Mouse (Mus musculus) hindbrain, embryonic 10.5 days (tissue): ENCODE measurements around the gene Psg17. TPM values are rescaled to one million over a fixed set of nuclear protein-coding genes. Genes with fewer than 3 reads are reported as not detected.
"Not testable (repeated sequence)": the region's sequence is repeated elsewhere in the genome, so short reads cannot be mapped to it uniquely, and the experiment has no call there.

Source experiments
- DNase-seq: peaks from one replicate; pipeline ENCODE4 v3.0.0-alpha.2; 2017; ENCODE audit warnings: low spot score
- H3K27ac ChIP-seq: fragments of 300-500 bp; sonication (generic); 2 replicates; pipeline ENCODE4 v1.5.1; 2016; ENCODE audit warnings: mild to moderate bottlenecking, moderate library complexity
- H3K27me3 ChIP-seq: fragments of 300-500 bp; sonication (generic); 2 replicates; pipeline ENCODE4 v1.6.1; 2016; ENCODE audit warnings: mild to moderate bottlenecking; ENCODE audit not compliant: poor library complexity, insufficient read depth, severe bottlenecking
- H3K36me3 ChIP-seq: fragments of 300-500 bp; sonication (generic); 2 replicates; pipeline ENCODE4 v1.6.1; 2016; ENCODE audit warnings: mild to moderate bottlenecking, moderate library complexity
- H3K4me1 ChIP-seq: fragments of 300-500 bp; sonication (generic); replicated peaks from 2 replicates; pipeline ENCODE4 v1.6.1; 2016; ENCODE audit warnings: mild to moderate bottlenecking
- H3K4me3 ChIP-seq: fragments of 300-500 bp; sonication (generic); 2 replicates; pipeline ENCODE4 v1.5.1; 2016; ENCODE audit warnings: mild to moderate bottlenecking, moderate library complexity
- H3K9me3 ChIP-seq: fragments of 300-500 bp; sonication (generic); 2 replicates; pipeline ENCODE4 v1.6.1; 2016; ENCODE audit warnings: mild to moderate bottlenecking, moderate library complexity
- WGBS: fragments of 180-500 bp; shearing (Covaris S2); methylation state at CpG from one replicate; pipeline ENCODE4 v1.1.7; 2016; 5-methylcytosine and 5-hydroxymethylcytosine counted together
- polyA plus RNA-seq: library from polyadenylated mRNA; unstranded; fragments of >200 nt; fragmentation: Nextera tagmentation; extraction: Ambion mirVana; gene quantifications from 2 replicates; pipeline ENCODE4 v1.2.1, GENCODE M21; 2016

The Psg17 gene
- polyA plus RNA-seq: not detected in 2 replicates

GRCm38 (mm10) chr7:18821507-18821906 is at the start of gene Psg17:
Gene Psg17 (minus strand): TSS chr7:18821607.
- Histone ChIP-seq H3K27ac (no peak within 1 kb of the TSS), H3K4me3 (no peak within 1 kb of the TSS), H3K27me3 (no peaks in the 10 kb centered on the region), H3K36me3 (no peaks in the 10 kb centered on the region), H3K9me3 (no peaks in the 10 kb centered on the region), H3K4me1 (no peaks in the 10 kb centered on the region)
- WGBS: 69% methylated on average over 3 of the region's 3 CpGs
- no peak for DNase-seq

GRCm38 (mm10) chr7:18871031-18871430 is 49.6 kb upstream of the Psg17 start, which contains the start of gene Pglyrp1:
Gene Pglyrp1 (plus strand): TSS chr7:18871331.
- not testable (repeated sequence) for H3K4me1 ChIP-seq

GRCm38 (mm10) chr7:18868491-18868890 is 47.1 kb upstream of the Psg17 start:
- 86% methylated on average over 2 of the region's 2 CpGs for WGBS

More at GRCm38 (mm10) chr7:18871031-18871430, 49.6 kb upstream of the Psg17 start, which contains the start of gene Pglyrp1:
- H3K4me3 ChIP-seq, DNase-seq, H3K36me3 ChIP-seq, H3K27ac ChIP-seq, H3K27me3 ChIP-seq: not testable (repeated sequence)
- WGBS: 100% methylated on average over 1 of the region's 8 CpGs
- peaks cover 10% of the 10 kb centered on the region for H3K9me3 ChIP-seq

GRCm38 (mm10) chr7:18862801-18863200 is 41.4 kb upstream of the Psg17 start:
- Histone ChIP-seq H3K9me3 (peaks cover 12% of the 10 kb centered on the region), H3K4me3 (no peak overlapping the region), H3K27ac (no peak overlapping the region), H3K4me1 (no peaks in the 10 kb centered on the region), H3K27me3 (no peaks in the 10 kb centered on the region), H3K36me3 (no peaks in the 10 kb centered on the region)
- no peak for DNase-seq
- WGBS: 85% methylated on average over 6 of the region's 6 CpGs

More at GRCm38 (mm10) chr7:18868491-18868890, 47.1 kb upstream of the Psg17 start:
- Histone ChIP-seq H3K4me1 (peaks cover 8% of the 10 kb centered on the region; the same call in 1 of the 2 replicates), H3K36me3 (no peaks in the 10 kb centered on the region), H3K27me3 (no peaks in the 10 kb centered on the region), H3K4me3 (no peak overlapping the region), H3K9me3 (peaks cover 16% of the 10 kb centered on the region), H3K27ac (no peak overlapping the region)
- no peak for DNase-seq

- no peaks in the 10 kb centered on the region for H3K27me3 ChIP-seq
- no peak for DNase-seq
- no peaks in the 10 kb centered on the region for H3K36me3 ChIP-seq
- no peaks in the 10 kb centered on the region for H3K4me1 ChIP-seq
- no peak overlapping the region for H3K4me3 ChIP-seq
- H3K9me3 ChIP-seq: peaks cover 4% of the 10 kb centered on the region
- WGBS: 78% methylated on average over 5 of the region's 5 CpGs
- H3K27ac ChIP-seq: peak overlapping the region; percentile 64
These were observed 37.0 kb upstream of the Psg17 start for GRCm38 (mm10) chr7:18858310-18858916.

GRCm38 (mm10) chr7:18848395-18848794 is 27.0 kb upstream of the Psg17 start:
- Histone ChIP-seq H3K27ac (no peak overlapping the region), H3K27me3 (no peaks in the 10 kb centered on the region), H3K9me3 (no peaks in the 10 kb centered on the region), H3K4me3 (no peak overlapping the region), H3K4me1 (peaks cover 4% of the 10 kb centered on the region; the same call in 1 of the 2 replicates), H3K36me3 (no peaks in the 10 kb centered on the region)
- WGBS: 95% methylated on average over 1 of the region's 1 CpGs
- DNase-seq: no peak

GRCm38 (mm10) chr7:18844811-18845210 is 23.4 kb upstream of the Psg17 start:
- H3K27me3 ChIP-seq: no peaks in the 10 kb centered on the region
- H3K4me3 ChIP-seq: no peak overlapping the region
- no peak for DNase-seq
- WGBS: 54% methylated on average over 5 of the region's 5 CpGs
- H3K4me1 ChIP-seq: peaks cover 14% of the 10 kb centered on the region
- no peaks in the 10 kb centered on the region for H3K9me3 ChIP-seq
- H3K36me3 ChIP-seq: no peaks in the 10 kb centered on the region
- H3K27ac ChIP-seq: no peak overlapping the region

GRCm38 (mm10) chr7:18841174-18841567 is 19.8 kb upstream of the Psg17 start:
- 46% methylated on average over 1 of the region's 1 CpGs for WGBS
- peak overlapping the region; percentile 59 for H3K27ac ChIP-seq
- H3K4me1 ChIP-seq: peaks cover 15% of the 10 kb centered on the region
- H3K4me3 ChIP-seq: peak overlapping the region; percentile 49
- no peaks in the 10 kb centered on the region for H3K27me3 ChIP-seq
- no peaks in the 10 kb centered on the region for H3K9me3 ChIP-seq
- DNase-seq: no peak
- H3K36me3 ChIP-seq: no peaks in the 10 kb centered on the region

GRCm38 (mm10) chr7:18840386-18841173 is 19.2 kb upstream of the Psg17 start:
- WGBS: 5% methylated on average over 15 of the region's 17 CpGs
- peak overlapping the region; percentile 78 for H3K27ac ChIP-seq

GRCm38 (mm10) chr7:18839865-18840264 is 18.5 kb upstream of the Psg17 start, which contains the start of gene Mill2:
Gene Mill2 (plus strand): TSS chr7:18839966.
- no peak for DNase-seq
- H3K4me3 ChIP-seq: peak within 1 kb of the TSS; percentile 49
- no peaks in the 10 kb centered on the region for H3K36me3 ChIP-seq
- H3K27me3 ChIP-seq: no peaks in the 10 kb centered on the region
- 18% methylated on average over 3 of the region's 3 CpGs for WGBS
- peak within 1 kb of the TSS; percentile 78 for H3K27ac ChIP-seq
- H3K9me3 ChIP-seq: no peaks in the 10 kb centered on the region
- H3K4me1 ChIP-seq: peaks cover 15% of the 10 kb centered on the region

More at GRCm38 (mm10) chr7:18840386-18841173, 19.2 kb upstream of the Psg17 start:
- peak; percentile 67 for DNase-seq
- Histone ChIP-seq H3K27me3 (no peaks in the 10 kb centered on the region), H3K4me1 (peaks cover 15% of the 10 kb centered on the region), H3K9me3 (no peaks in the 10 kb centered on the region), H3K36me3 (no peaks in the 10 kb centered on the region), H3K4me3 (peak overlapping the region; percentile 49)

GRCm38 (mm10) chr7:18832298-18832697 is 10.9 kb upstream of the Psg17 start:
- no peaks in the 10 kb centered on the region for H3K36me3 ChIP-seq
- DNase-seq: no peak
- H3K9me3 ChIP-seq: 0 out of 2 replicates have a peak, but pooled peaks cover 4% of the 10 kb centered on the region
- no peaks in the 10 kb centered on the region for H3K27me3 ChIP-seq
- 44% methylated on average over 13 of the region's 13 CpGs for WGBS
- H3K4me1 ChIP-seq: peaks cover 6% of the 10 kb centered on the region; the same call in 1 of the 2 replicates
- H3K4me3 ChIP-seq: no peak overlapping the region
- H3K27ac ChIP-seq: no peak overlapping the region

GRCm38 (mm10) chr7:18829545-18829944 is 8.1 kb upstream of the Psg17 start:
- Histone ChIP-seq H3K27ac (no peak overlapping the region), H3K4me1 (peaks cover 6% of the 10 kb centered on the region; the same call in 1 of the 2 replicates), H3K27me3 (no peaks in the 10 kb centered on the region), H3K4me3 (no peak overlapping the region), H3K36me3 (no peaks in the 10 kb centered on the region), H3K9me3 (0 out of 2 replicates have a peak, but pooled peaks cover 4% of the 10 kb centered on the region)
- no peak for DNase-seq
- 84% methylated on average over 7 of the region's 7 CpGs for WGBS

- 60% methylated on average over 9 of the region's 9 CpGs for WGBS
- no peaks in the 10 kb centered on the region for H3K36me3 ChIP-seq
These were observed 7.2 kb upstream of the Psg17 start for GRCm38 (mm10) chr7:18828592-18828991.

More at GRCm38 (mm10) chr7:18828592-18828991, 7.2 kb upstream of the Psg17 start:
- Histone ChIP-seq H3K27me3 (no peaks in the 10 kb centered on the region), H3K27ac (no peak overlapping the region), H3K4me1 (peaks cover 6% of the 10 kb centered on the region; the same call in 1 of the 2 replicates), H3K4me3 (no peak overlapping the region), H3K9me3 (0 out of 2 replicates have a peak, but pooled peaks cover 4% of the 10 kb centered on the region)
- peak; percentile 12 for DNase-seq
